Mouse (Mus musculus) MEL (cell line): ENCODE results near the gene Arf4. TPM values are rescaled to one million over a fixed set of nuclear protein-coding genes. Genes with fewer than 3 reads are reported as not detected.
A peak's percentile ranks its signal among the peaks of the same experiment; 100 is the strongest.

Experiments
- DNase-seq: peaks from one replicate; pipeline ENCODE4 v3.0.0; 2011; ENCODE audit warnings: low read depth, low spot score
- H3K27ac ChIP-seq: 2 replicates; pipeline ENCODE4 v1.5.1; 2012; ENCODE audit warnings: low read depth, mild to moderate bottlenecking, control low read depth, low read length, moderate library complexity; ENCODE audit not compliant: control insufficient read depth
- H3K27me3 ChIP-seq, 2 experiments: fragments of 150-350 bp in 1 of 2; sonication (generic) in 1 of 2; 2 replicates each; pipeline ENCODE4 v1.6.1; 2012; ENCODE audit warnings: low read length in 2 of 2, mild to moderate bottlenecking in 2 of 2, improper control_type of control experiment in 1 of 2, moderate library complexity in 1 of 2; ENCODE audit not compliant: insufficient read depth in 2 of 2, control insufficient read depth in 1 of 2
- H3K36me3 ChIP-seq, 2 experiments: 2 replicates each; pipeline ENCODE4 v1.6.1; 2012 to 2014; ENCODE audit warnings: low read length in 2 of 2, improper control_type of control experiment in 1 of 2, inconsistent platforms in 1 of 2, mild to moderate bottlenecking in 1 of 2; ENCODE audit not compliant: insufficient read depth in 2 of 2, control insufficient read depth in 1 of 2
- H3K4me1 ChIP-seq, 2 experiments: fragments of 150-350 bp in 1 of 2; sonication (generic) in 1 of 2; 2 replicates each; pipeline ENCODE4 v1.6.1; 2012; ENCODE audit warnings: low read length in 2 of 2, improper control_type of control experiment in 1 of 2, mild to moderate bottlenecking in 1 of 2; ENCODE audit not compliant: insufficient read depth in 2 of 2, control insufficient read depth in 1 of 2
- H3K4me3 ChIP-seq, 2 experiments: fragments of 150-350 bp in 1 of 2; sonication (generic) in 1 of 2; 2 replicates each; pipeline ENCODE4 v1.5.1; 2012; ENCODE audit warnings: low read depth in 2 of 2, low read length in 2 of 2, mild to moderate bottlenecking in 2 of 2, moderate library complexity in 2 of 2, control low read depth in 1 of 2, improper control_type of control experiment in 1 of 2; ENCODE audit not compliant: control insufficient read depth in 1 of 2, insufficient read depth in 1 of 2
- H3K79me2 ChIP-seq: 2 replicates; pipeline ENCODE4 v1.6.1; 2012; ENCODE audit warnings: mild to moderate bottlenecking, low read length, moderate library complexity; ENCODE audit not compliant: control insufficient read depth, poor library complexity, insufficient read depth
- H3K9ac ChIP-seq: 2 replicates; pipeline ENCODE4 v1.6.1; 2012; ENCODE audit warnings: low read depth, mild to moderate bottlenecking, control low read depth, low read length, moderate library complexity; ENCODE audit not compliant: control insufficient read depth, poor library complexity, severe bottlenecking
- H3K9me3 ChIP-seq: fragments of 150-350 bp; sonication (generic); replicated peaks from 2 replicates; pipeline ENCODE4 v1.6.1; 2012; ENCODE audit warnings: mild to moderate bottlenecking, low read length, improper control_type of control experiment, moderate library complexity; ENCODE audit not compliant: insufficient read depth
- BHLHE40 ChIP-seq: IDR thresholded peaks from 2 replicates; pipeline ENCODE4 v1.6.1; 2012; ENCODE audit warnings: low read depth, mild to moderate bottlenecking, inconsistent platforms, low read length, improper control_type of control experiment, borderline replicate concordance
- CHD1 ChIP-seq: IDR thresholded peaks from 2 replicates; pipeline ENCODE4 v1.6.1; 2012; ENCODE audit warnings: low read depth, mild to moderate bottlenecking, inconsistent platforms, low read length, improper control_type of control experiment
- CHD2 ChIP-seq: IDR thresholded peaks from 2 replicates; pipeline ENCODE4 v1.6.1; 2011; ENCODE audit warnings: low read length, improper control_type of control experiment
- CTCF ChIP-seq, 3 experiments: IDR thresholded peaks in 2 of 3; conservative IDR thresholded peaks in 1 of 3; 2 replicates each; pipeline ENCODE4 v1.5.1; 2011 to 2012; ENCODE audit warnings: low read length in 3 of 3, low read depth in 2 of 3, mild to moderate bottlenecking in 2 of 3, improper control_type of control experiment in 1 of 3, inconsistent platforms in 1 of 3, mixed read lengths in 1 of 3, moderate library complexity in 1 of 3; ENCODE audit not compliant: control insufficient read depth in 1 of 3, insufficient read depth in 1 of 3, poor library complexity in 1 of 3, severe bottlenecking in 1 of 3
- E2F4 ChIP-seq: IDR thresholded peaks from 2 replicates; pipeline ENCODE4 v1.6.1; 2011; ENCODE audit warnings: low read depth, low read length, improper control_type of control experiment, borderline replicate concordance
- ELF1 ChIP-seq: IDR thresholded peaks from 2 replicates; pipeline ENCODE4 v1.6.1; 2014; ENCODE audit warnings: low read depth, mild to moderate bottlenecking, inconsistent platforms, low read length, improper control_type of control experiment, moderate library complexity
- EP300 ChIP-seq, 2 experiments: IDR thresholded peaks; 2 replicates each; pipeline ENCODE4 v1.6.1; 2011; ENCODE audit warnings: improper control_type of control experiment in 2 of 2, low read length in 2 of 2, low read depth in 1 of 2, mild to moderate bottlenecking in 1 of 2
- ETS1 ChIP-seq: IDR thresholded peaks from 2 replicates; pipeline ENCODE4 v1.6.1; 2012; ENCODE audit warnings: low read depth, mild to moderate bottlenecking, inconsistent platforms, low read length, improper control_type of control experiment, moderate library complexity
- GABPA ChIP-seq: IDR thresholded peaks from 2 replicates; pipeline ENCODE4 v1.6.1; 2012; ENCODE audit warnings: low read depth, mild to moderate bottlenecking, inconsistent platforms, low read length, improper control_type of control experiment, moderate library complexity
- GATA1 ChIP-seq: IDR thresholded peaks from 2 replicates; pipeline ENCODE4 v1.6.1; 2011; ENCODE audit warnings: low read depth, low read length, improper control_type of control experiment
- HCFC1 ChIP-seq: IDR thresholded peaks from 2 replicates; pipeline ENCODE4 v1.6.1; 2012; ENCODE audit warnings: low read depth, mild to moderate bottlenecking, inconsistent platforms, low read length, improper control_type of control experiment, moderate library complexity
- JUND ChIP-seq: IDR thresholded peaks from 2 replicates; pipeline ENCODE4 v1.6.1; 2011; ENCODE audit warnings: low read depth, mild to moderate bottlenecking, improper control_type of control experiment, low read length
- KAT2A ChIP-seq: conservative IDR thresholded peaks from 2 replicates; pipeline ENCODE4 v1.6.1; 2012; ENCODE audit warnings: low read depth, low read length, improper control_type of control experiment, inconsistent platforms
- MAFK ChIP-seq: IDR thresholded peaks from 2 replicates; pipeline ENCODE4 v1.6.1; 2011; ENCODE audit warnings: low read depth, mild to moderate bottlenecking, low read length, improper control_type of control experiment, borderline replicate concordance
- MAX ChIP-seq: IDR thresholded peaks from 2 replicates; pipeline ENCODE4 v1.6.1; 2011; ENCODE audit warnings: low read length, improper control_type of control experiment
- MAZ ChIP-seq: IDR thresholded peaks from 2 replicates; pipeline ENCODE4 v1.6.1; 2012; ENCODE audit warnings: low read depth, mild to moderate bottlenecking, inconsistent platforms, low read length, improper control_type of control experiment
- MEF2A ChIP-seq: IDR thresholded peaks from 2 replicates; pipeline ENCODE4 v1.6.1; 2014; ENCODE audit warnings: low read depth, mild to moderate bottlenecking, inconsistent platforms, low read length, improper control_type of control experiment; ENCODE audit not compliant: poor library complexity, insufficient replicate concordance, severe bottlenecking; ENCODE audit errors: extremely low read depth
- MXI1 ChIP-seq: IDR thresholded peaks from 2 replicates; pipeline ENCODE4 v1.6.1; 2011; ENCODE audit warnings: mild to moderate bottlenecking, low read depth, low read length, improper control_type of control experiment
- MYB ChIP-seq: IDR thresholded peaks from 2 replicates; pipeline ENCODE4 v1.6.1; 2011; ENCODE audit warnings: mild to moderate bottlenecking, low read depth, low read length, improper control_type of control experiment
- MYC ChIP-seq: IDR thresholded peaks from 2 replicates; pipeline ENCODE4 v1.6.1; 2011; ENCODE audit warnings: low read depth, mild to moderate bottlenecking, low read length, improper control_type of control experiment, moderate library complexity
- NELFE ChIP-seq: IDR thresholded peaks from 2 replicates; pipeline ENCODE4 v1.6.1; 2011; ENCODE audit warnings: low read depth, low read length, improper control_type of control experiment
- NRF1 ChIP-seq: IDR thresholded peaks from 2 replicates; pipeline ENCODE4 v1.6.1; 2014; ENCODE audit warnings: low read depth, mild to moderate bottlenecking, inconsistent platforms, low read length, improper control_type of control experiment, moderate library complexity; ENCODE audit not compliant: poor library complexity, insufficient read depth, severe bottlenecking
- POLR2A ChIP-seq, 2 experiments: IDR thresholded peaks; 2 replicates each; pipeline ENCODE4 v1.6.1; 2011 to 2012; ENCODE audit warnings: low read length in 2 of 2, mild to moderate bottlenecking in 2 of 2, control low read depth in 1 of 2, improper control_type of control experiment in 1 of 2, low read depth in 1 of 2, moderate library complexity in 1 of 2; ENCODE audit not compliant: control insufficient read depth in 1 of 2, insufficient read depth in 1 of 2, poor library complexity in 1 of 2
- POLR2AphosphoS2 ChIP-seq: IDR thresholded peaks from 2 replicates; pipeline ENCODE4 v1.6.1; 2011; ENCODE audit warnings: low read length, improper control_type of control experiment
- POLR2AphosphoS5 ChIP-seq: IDR thresholded peaks from 2 replicates; pipeline ENCODE4 v1.6.1; 2012; ENCODE audit warnings: low read depth, borderline replicate concordance, mild to moderate bottlenecking, inconsistent platforms, low read length, moderate library complexity, mixed read lengths
- RAD21 ChIP-seq: IDR thresholded peaks from 2 replicates; pipeline ENCODE4 v1.6.1; 2011; ENCODE audit warnings: mild to moderate bottlenecking, low read depth, low read length, improper control_type of control experiment
- RCOR1 ChIP-seq: IDR thresholded peaks from 2 replicates; pipeline ENCODE4 v1.6.1; 2012; ENCODE audit warnings: low read depth, mild to moderate bottlenecking, inconsistent platforms, low read length, improper control_type of control experiment
- SIN3A ChIP-seq: IDR thresholded peaks from 2 replicates; pipeline ENCODE4 v1.6.1; 2012; ENCODE audit warnings: low read length, improper control_type of control experiment, inconsistent platforms
- SMC3 ChIP-seq: IDR thresholded peaks from 2 replicates; pipeline ENCODE4 v1.6.1; 2011; ENCODE audit warnings: low read depth, low read length, improper control_type of control experiment
- TAL1 ChIP-seq: IDR thresholded peaks from 2 replicates; pipeline ENCODE4 v1.6.1; 2012; ENCODE audit warnings: mild to moderate bottlenecking, inconsistent platforms, low read length, moderate library complexity, mixed read lengths
- TBP ChIP-seq: IDR thresholded peaks from 2 replicates; pipeline ENCODE4 v1.8.0; 2011; ENCODE audit warnings: low read depth, low read length, improper control_type of control experiment
- TCF12 ChIP-seq: IDR thresholded peaks from 2 replicates; pipeline ENCODE4 v1.6.1; 2014; ENCODE audit warnings: low read depth, mild to moderate bottlenecking, inconsistent platforms, low read length, improper control_type of control experiment, moderate library complexity
- UBTF ChIP-seq: IDR thresholded peaks from 2 replicates; pipeline ENCODE4 v1.6.1; 2012; ENCODE audit warnings: low read depth, mild to moderate bottlenecking, inconsistent platforms, low read length, improper control_type of control experiment, moderate library complexity, borderline replicate concordance; ENCODE audit not compliant: insufficient read depth
- USF1 ChIP-seq: IDR thresholded peaks from 2 replicates; pipeline ENCODE4 v1.6.1; 2014; ENCODE audit warnings: low read depth, mild to moderate bottlenecking, inconsistent platforms, low read length, improper control_type of control experiment, moderate library complexity
- ZC3H11A ChIP-seq: IDR thresholded peaks from 2 replicates; pipeline ENCODE4 v1.6.1; 2012; ENCODE audit warnings: low read depth, mild to moderate bottlenecking, inconsistent platforms, low read length, improper control_type of control experiment
- ZKSCAN1 ChIP-seq: IDR thresholded peaks from 2 replicates; pipeline ENCODE4 v1.6.1; 2012; ENCODE audit warnings: low read depth, mild to moderate bottlenecking, inconsistent platforms, low read length, improper control_type of control experiment, moderate library complexity
- ZMIZ1 ChIP-seq: IDR thresholded peaks from 2 replicates; pipeline ENCODE4 v1.6.1; 2012; ENCODE audit warnings: low read depth, mild to moderate bottlenecking, inconsistent platforms, low read length, improper control_type of control experiment, moderate library complexity
- ZNF384 ChIP-seq: IDR thresholded peaks from 2 replicates; pipeline ENCODE4 v1.6.1; 2012; ENCODE audit warnings: low read depth, mild to moderate bottlenecking, inconsistent platforms, low read length, improper control_type of control experiment
- polyA plus RNA-seq, 2 experiments: library from polyadenylated mRNA; stranded (reverse) in 1 of 2; unstranded in 1 of 2; fragments of >175 nt in 1 of 2; fragments of >200 nt in 1 of 2; gene quantifications; 2 replicates each; pipeline versions ENCODE4 v1.2.1 to v1.2.4; 2012; ENCODE audit warnings: low replicate concordance in 2 of 2, low read depth in 1 of 2; ENCODE audit not compliant: insufficient read length in 2 of 2, insufficient read depth in 1 of 2, missing spikeins in 1 of 2
- total RNA-seq: library from RNA; depleted of rRNA; stranded (reverse); fragments of 300-350 nt; gene quantifications from 2 replicates; pipeline ENCODE4 v1.2.3, GENCODE M21; 2012

The Arf4 gene
- total and polyA plus RNA-seq, 3 experiments, result 50.9 to 87.6 TPM; not detected in 1

- no peaks in the 10 kb centered on the region for H3K79me2 ChIP-seq
- TF ChIP-seq SMC3, result no peak
- peak; percentile 54; the same call in 1 of the 2 replicates for TF ChIP-seq TCF12
- TF ChIP-seq HCFC1, result no peak
- TF ChIP-seq RAD21, result no peak
- TF ChIP-seq NELFE, result no peak; the same call in 1 of the 2 replicates
- peak; percentile 44; the same call in 1 of the 2 replicates for TF ChIP-seq TBP
- peak; percentile 89 for TF ChIP-seq ETS1
- no peak for TF ChIP-seq CHD1
- TF ChIP-seq GABPA, result no peak
- no peak for TF ChIP-seq JUND
- TF ChIP-seq SIN3A, result peak; percentile 80
- no peak for TF ChIP-seq BHLHE40
- TF ChIP-seq ELF1, result no peak
- peak; percentile 70 to 78 for TF ChIP-seq EP300 (IDR thresholded peaks at IDR 0.05; ENCODE audit: low read depth in 1 of 2, low read length in 2 of 2)
- TF ChIP-seq MEF2A, result no peak
- no peak for TF ChIP-seq TAL1
- no peak for TF ChIP-seq E2F4
- TF ChIP-seq CHD2, result no peak
- TF ChIP-seq POLR2A (IDR thresholded peaks at IDR 0.05; ENCODE audit: control insufficient read depth in 1 of 2, insufficient read depth in 1 of 2, low read depth in 1 of 2, low read length in 2 of 2, poor library complexity in 1 of 2), result peak in 1 of 2 experiments; percentile 56; a peak in 2 of 4 replicates
- no peak for TF ChIP-seq ZMIZ1
- no peak for TF ChIP-seq MAFK
- no peak for TF ChIP-seq MAZ
- 0 out of 2 replicates have a peak, but pooled peaks have one; percentile 34 for TF ChIP-seq MYB
- TF ChIP-seq ZNF384, result 0 out of 2 replicates have a peak, but pooled peaks have one; percentile 23
- peak; percentile 72 for TF ChIP-seq GATA1
- no peak for TF ChIP-seq POLR2AphosphoS5
- TF ChIP-seq RCOR1, result no peak; the same call in 1 of the 2 replicates
- TF ChIP-seq MYC, result peak; percentile 87
- no peak for TF ChIP-seq CTCF (IDR thresholded peaks at IDR 0.05 in 2 of 3, conservative IDR thresholded peaks at IDR 0.05 in 1 of 3; ENCODE audit: control insufficient read depth in 1 of 3, insufficient read depth in 1 of 3, low read depth in 2 of 3, low read length in 3 of 3, poor library complexity in 1 of 3, severe bottlenecking in 1 of 3)
- TF ChIP-seq KAT2A, result no peak
- no peak for TF ChIP-seq UBTF
- TF ChIP-seq ZKSCAN1, result no peak
- TF ChIP-seq NRF1, result no peak
- TF ChIP-seq POLR2AphosphoS2, result no peak
- TF ChIP-seq MXI1, result peak; percentile 79
- TF ChIP-seq MAX, result peak; percentile 80
- TF ChIP-seq USF1, result 0 out of 2 replicates have a peak, but pooled peaks have one; percentile 15
- no peak for TF ChIP-seq ZC3H11A
Observed at GRCm38 (mm10) chr14:26610689-26611088, 27.2 kb upstream of the Arf4 start.

More at GRCm38 (mm10) chr14:26610689-26611088, 27.2 kb upstream of the Arf4 start:
- Histone ChIP-seq H3K36me3 (peaks cover 9 to 29% of the 10 kb centered on the region in 2 experiments), H3K9ac (peak overlapping the region; percentile 46), H3K4me1 (peaks cover 20 to 27% of the 10 kb centered on the region in 2 experiments), H3K4me3 (peak overlapping the region; percentile 17 to 27), H3K27ac (peak overlapping the region; percentile 85), H3K9me3 (no peaks in the 10 kb centered on the region), H3K27me3 (no peaks in the 10 kb centered on the region)
- peak; percentile 84 for DNase-seq
